Mouse (Mus musculus) forebrain, postnatal 0 days (tissue): ENCODE data around the gene Gpr88. TPM values are rescaled to one million over a fixed set of nuclear protein-coding genes. Genes with fewer than 3 reads are reported as not detected.

Source experiments
- ATAC-seq: fragments of 200-750 bp; cut with Nextera tagmentation; 2 replicates; pipeline ENCODE4 v1.8.0; 2017; ENCODE audit warnings: mild to moderate bottlenecking, moderate library complexity
- DNase-seq: peaks from one replicate; pipeline ENCODE4 v3.0.0-alpha.2; 2015
- H3K27ac ChIP-seq: fragments of 300-500 bp; sonication (generic); 2 replicates; pipeline ENCODE4 v1.5.1; 2014; ENCODE audit warnings: low read depth, mild to moderate bottlenecking, antibody characterized with exemption, low read length, moderate library complexity, mixed read lengths
- H3K27me3 ChIP-seq: fragments of 300-500 bp; sonication (generic); 2 replicates; pipeline ENCODE4 v1.6.1; 2014; ENCODE audit warnings: mild to moderate bottlenecking, low read length, mixed read lengths; ENCODE audit not compliant: insufficient read depth
- H3K36me3 ChIP-seq: fragments of 300-500 bp; sonication (generic); 2 replicates; pipeline ENCODE4 v1.6.1; 2014; ENCODE audit warnings: mild to moderate bottlenecking, moderate library complexity; ENCODE audit not compliant: insufficient read depth
- H3K4me1 ChIP-seq: fragments of 300-500 bp; sonication (generic); 2 replicates; pipeline ENCODE4 v1.6.1; 2014; ENCODE audit warnings: antibody characterized with exemption; ENCODE audit not compliant: insufficient read depth
- H3K4me2 ChIP-seq: fragments of 300-500 bp; sonication (generic); 2 replicates; pipeline ENCODE4 v1.6.1; 2014; ENCODE audit warnings: low read depth, mild to moderate bottlenecking, moderate library complexity
- H3K4me3 ChIP-seq: fragments of 300-500 bp; sonication (generic); 2 replicates; pipeline ENCODE4 v1.5.1; 2014; ENCODE audit warnings: low read depth, low read length, mixed read lengths
- H3K9ac ChIP-seq: fragments of 300-500 bp; sonication (generic); 2 replicates; pipeline ENCODE4 v1.6.1; 2014; ENCODE audit warnings: mild to moderate bottlenecking
- H3K9me3 ChIP-seq: fragments of 300-500 bp; sonication (generic); 2 replicates; pipeline ENCODE4 v1.6.1; 2016; ENCODE audit warnings: low read length
- CTCF ChIP-seq: sonication (generic); IDR thresholded peaks from 2 replicates; pipeline ENCODE4 v1.5.1; 2016; ENCODE audit warnings: antibody characterized with exemption, control low read depth, low read depth
- WGBS: fragments of 180-500 bp; shearing (Covaris S2); extraction: QIAGEN DNeasy Blood & Tissue Kit; methylation state at CpG from one replicate; pipeline ENCODE4 v1.1.7; 2014; 5-methylcytosine and 5-hydroxymethylcytosine counted together
- polyA plus RNA-seq: library from polyadenylated mRNA; unstranded; fragments of >200 nt; fragmentation: Nextera tagmentation; extraction: Ambion mirVana; gene quantifications from 2 replicates; pipeline ENCODE4 v1.2.1, GENCODE M21; 2015
- total RNA-seq: library from RNA; depleted of rRNA; stranded (reverse); fragments of >200 nt; gene quantifications from 2 replicates; pipeline ENCODE4 v1.2.3, GENCODE M21; 2014; rRNA removed

Gpr88 gene
- total and polyA plus RNA-seq, 2 experiments from 2014 or later: 20.5 to 33.6 TPM

- no peak for TF ChIP-seq CTCF
- H3K9ac ChIP-seq: no peak overlapping the region
- H3K4me3 ChIP-seq: no peak overlapping the region
- no peak overlapping the region for H3K4me2 ChIP-seq
- H3K9me3 ChIP-seq: no peaks in the 10 kb centered on the region
- H3K27me3 ChIP-seq: no peaks in the 10 kb centered on the region
- no peaks in the 10 kb centered on the region for H3K36me3 ChIP-seq
- H3K27ac ChIP-seq: no peak overlapping the region
- WGBS: 64% methylated on average over 3 of the region's 3 CpGs
- H3K4me1 ChIP-seq: no peaks in the 10 kb centered on the region
- DNase-seq: no peak
- ATAC-seq: no peak
These were observed 49.4 kb downstream of the Gpr88 start for GRCm38 (mm10) chr3:116203942-116204341.

GRCm38 (mm10) chr3:116200060-116200459, 53.2 kb downstream of the Gpr88 start:
- peak; percentile 28 for DNase-seq

More at GRCm38 (mm10) chr3:116200060-116200459, 53.2 kb downstream of the Gpr88 start:
- Histone ChIP-seq H3K4me3 (no peak overlapping the region), H3K9ac (no peak overlapping the region), H3K4me1 (no peaks in the 10 kb centered on the region), H3K4me2 (no peak overlapping the region), H3K27ac (no peak overlapping the region), H3K9me3 (no peaks in the 10 kb centered on the region), H3K27me3 (no peaks in the 10 kb centered on the region), H3K36me3 (no peaks in the 10 kb centered on the region)
- no peak for TF ChIP-seq CTCF
- WGBS: 43% methylated on average over 10 of the region's 10 CpGs
- ATAC-seq: peak; percentile 92

Other genes starting within 250 kb of the Gpr88 start
- gene Slc30a7, start 246.1 kb downstream of the Gpr88 start, total RNA-seq: 21.1 and 39.1 TPM in 2 replicates
- 7.2 and 10.7 TPM in 2 replicates for gene Slc30a7, start 246.1 kb downstream of the Gpr88 start, polyA plus RNA-seq
- 38.3 and 40.3 TPM in 2 replicates for gene Extl2, start 246.0 kb downstream of the Gpr88 start, total RNA-seq
- gene Extl2, start 246.0 kb downstream of the Gpr88 start, polyA plus RNA-seq: 28.7 and 33.5 TPM in 2 replicates
- gene Vcam1, start 123.8 kb downstream of the Gpr88 start, total RNA-seq: 30.2 and 36.9 TPM in 2 replicates
- gene Vcam1, start 123.8 kb downstream of the Gpr88 start, polyA plus RNA-seq: 28.2 and 32.1 TPM in 2 replicates
- gene Cdc14a, start 170.5 kb upstream of the Gpr88 start, total RNA-seq: 3.2 and 4.1 TPM in 2 replicates
- 2.0 and 3.1 TPM in 2 replicates for gene Cdc14a, start 170.5 kb upstream of the Gpr88 start, polyA plus RNA-seq